Mouse (Mus musculus) liver, adult 10 weeks (tissue): ENCODE measurements around the gene Gm21822. TPM values are rescaled to one million over a fixed set of nuclear protein-coding genes. Genes with fewer than 3 reads are reported as not detected.

Experiments
- polyA plus RNA-seq: library from polyadenylated mRNA; stranded (reverse); fragments of 350-450 nt; fragmentation: Illumina TruSeq; extraction: RNeasy Lipid Tissue Mini Kit (QIAGEN cat#74804); gene quantifications from one replicate; pipeline ENCODE4 v1.2.3, GENCODE M21; 2014; ENCODE audit warnings: low read depth, low replicate concordance

Gene Gm21822
- polyA plus RNA-seq = not detected

DNA sequence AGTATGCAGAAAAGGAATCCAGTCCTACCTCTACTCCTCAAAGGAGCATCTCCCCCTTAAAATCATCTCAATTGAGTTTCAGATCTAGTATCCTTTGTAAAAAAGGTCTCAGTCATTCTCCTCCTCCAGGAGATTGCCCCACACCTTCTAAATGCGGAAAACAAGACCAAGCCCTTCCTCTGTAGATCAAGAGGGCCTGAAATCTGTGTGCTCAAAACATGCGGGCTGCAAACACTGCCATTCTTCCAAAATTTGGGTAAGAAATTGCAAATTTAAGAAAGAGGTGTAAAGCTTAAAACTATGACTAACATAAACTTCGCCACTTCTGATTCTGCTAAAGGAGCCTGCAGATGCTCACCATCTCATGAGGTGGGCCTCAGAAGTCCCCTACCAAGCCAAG is at the start of gene Gm21822:
TSS of gene Gm21822 (plus strand) at position 301 of the 400 bp plus-strand sequence.

